Mouse (Mus musculus) kidney, adult 2 months (tissue): Measurements from ENCODE around the gene Prdm2.

Experiments used
- CTCF ChIP-seq: fragments of 200-500 bp; conservative IDR thresholded peaks from 2 replicates; pipeline ENCODE4 v1.5.1; 2011; ENCODE audit warnings: low read depth, mild to moderate bottlenecking, control low read depth, low read length, moderate library complexity, mixed read lengths; ENCODE audit not compliant: insufficient read depth, insufficient read length
- POLR2A ChIP-seq: fragments of 200-500 bp; IDR thresholded peaks from one replicate; pipeline ENCODE4 v1.6.1; 2011; ENCODE audit warnings: low read depth, low read length, control low read depth

DNA sequence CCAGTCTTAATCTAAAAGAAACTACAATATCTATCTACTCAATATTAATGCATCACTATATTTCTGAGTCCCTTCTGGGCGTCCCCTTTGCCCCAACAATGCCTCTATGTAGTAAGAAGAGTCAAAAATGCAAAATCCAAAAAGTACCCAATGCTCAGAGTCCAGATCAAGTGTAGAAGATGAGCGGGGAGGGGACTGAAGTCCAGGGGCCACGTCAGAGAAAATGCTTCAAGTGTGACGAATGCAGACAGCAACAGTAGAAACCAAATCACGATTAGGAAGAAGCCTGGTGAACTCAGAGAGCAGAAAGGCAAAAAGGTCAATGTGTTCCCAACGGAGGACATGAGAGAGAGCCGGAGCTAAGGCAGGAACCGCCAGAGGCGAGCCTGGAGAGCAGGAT lies 27.3 kb downstream of the Prdm2 start:
- TF ChIP-seq POLR2A (no peak), CTCF (no peak)
